Mouse (Mus musculus): ENCODE data around the gene Zfp385c. TPM values are rescaled to one million over a fixed set of nuclear protein-coding genes. Genes with fewer than 3 reads are reported as not detected.

Zfp385c gene
- 0.43 TPM in 1 of 2 replicates, not detected in the other for total RNA-seq (2021)
- long read RNA-seq: 0 reads

- DNase-seq: no peak
These were observed at the start of gene Zfp385c for GRCm38 (mm10) chr11:100692164-100692616. Zfp385c (minus strand) TSS chr11:100692455.

DNA sequence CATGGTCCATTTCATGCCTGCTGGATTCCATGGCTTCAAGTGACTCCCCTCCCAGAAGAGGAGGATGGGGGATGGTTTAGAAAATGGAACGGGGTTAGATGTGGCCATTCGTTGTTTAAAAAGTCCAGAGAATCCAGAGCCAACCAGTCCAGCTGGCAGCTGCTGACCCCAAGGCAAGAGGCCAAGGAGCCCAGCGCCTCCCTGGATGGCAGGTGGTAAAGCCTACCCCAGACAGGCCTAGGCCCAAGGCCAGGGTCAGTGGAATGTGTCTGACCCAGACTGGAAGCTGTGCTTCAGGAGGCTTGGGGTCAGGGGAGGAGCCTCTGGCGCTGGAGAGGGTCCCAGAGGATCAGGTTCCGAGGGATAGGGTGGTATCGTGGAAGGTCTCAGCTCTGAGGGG is 49.1 kb upstream of the Zfp385c start:
- peak; percentile 37 for DNase-seq

GRCm38 (mm10) chr11:100738749-100739148 is 46.5 kb upstream of the Zfp385c start:
- no peak for DNase-seq

DNA sequence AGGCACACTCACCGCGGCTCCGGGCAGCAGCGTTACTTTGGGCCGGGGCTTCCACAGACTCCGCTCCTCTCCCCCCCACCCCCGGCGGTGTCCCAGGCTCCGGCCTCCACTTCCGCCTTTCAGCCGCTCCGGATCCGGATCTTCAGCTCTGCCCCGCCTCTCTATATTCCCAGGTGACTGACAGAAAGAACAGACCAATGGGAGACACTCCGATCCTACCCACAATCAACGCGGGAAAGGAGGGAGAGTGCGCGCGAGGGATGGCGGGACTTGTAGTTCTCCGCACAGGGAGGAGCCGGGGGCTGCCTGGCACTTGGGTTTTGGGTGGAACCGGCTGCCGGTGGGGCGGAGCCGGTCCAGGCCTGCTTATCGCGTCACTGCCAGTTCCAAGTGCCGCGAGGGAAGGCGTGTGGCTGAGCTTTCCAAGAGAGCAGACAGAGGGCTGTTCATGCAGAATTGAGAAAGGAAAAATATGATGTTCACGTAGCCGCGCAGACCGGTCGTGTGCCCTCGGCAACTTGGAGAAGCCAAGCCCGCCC is 45.9 kb upstream of the Zfp385c start, which contains the start of gene Rab5c:
Gene Rab5c, minus strand, starts transcription at position 150 of the 539 bp plus-strand sequence.
- DNase-seq: peak; percentile 96

DNA sequence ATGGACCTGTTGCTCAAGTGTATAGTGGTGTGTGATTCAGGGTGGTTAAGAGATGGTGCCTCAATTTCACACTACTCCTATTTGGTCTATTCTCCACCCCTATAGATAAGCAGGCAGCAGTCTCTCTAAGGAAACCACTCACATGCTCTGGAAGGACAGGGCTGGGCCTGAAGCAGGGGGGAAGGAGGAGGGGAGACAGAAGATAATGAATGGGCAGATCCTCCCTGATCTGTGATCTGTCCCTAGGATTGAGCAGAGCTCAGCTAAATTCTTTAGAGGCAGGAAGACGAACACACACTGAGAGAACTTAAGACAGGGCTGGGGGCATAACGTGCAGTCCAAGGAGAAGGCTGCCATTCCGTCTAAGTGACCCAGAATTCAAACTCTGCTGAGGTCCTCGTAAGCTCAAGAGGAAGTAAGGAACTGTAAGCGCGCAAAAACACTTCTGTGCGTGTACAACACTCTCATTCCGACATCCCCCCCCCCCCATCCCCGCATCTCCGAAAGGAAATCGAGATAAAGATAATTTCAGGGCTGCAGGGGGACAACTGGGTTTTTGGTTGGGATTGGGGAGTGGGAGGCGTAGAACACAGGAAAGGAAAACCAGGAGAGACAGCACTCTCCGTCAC is 45.0 kb upstream of the Zfp385c start:
- DNase-seq: no peak

DNA sequence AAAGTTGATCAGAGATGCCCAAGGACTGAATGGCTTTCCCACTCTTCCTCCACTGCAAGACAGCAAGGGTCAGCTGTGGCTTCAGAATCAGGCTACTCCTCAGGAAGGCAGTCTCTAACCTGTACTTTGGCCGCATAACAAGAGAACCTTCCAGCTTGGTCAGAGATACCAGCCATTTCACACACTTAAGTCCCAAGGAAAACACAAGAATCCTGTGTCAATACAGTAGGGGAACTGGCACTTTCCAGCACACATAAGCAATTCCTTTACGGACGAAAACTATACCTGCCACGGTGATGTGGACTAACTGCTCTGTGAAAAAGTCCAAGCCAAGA is 44.5 kb upstream of the Zfp385c start:
- no peak for DNase-seq

- no peak for DNase-seq
These were observed 43.9 kb upstream of the Zfp385c start for GRCm38 (mm10) chr11:100735954-100736745.

DNA sequence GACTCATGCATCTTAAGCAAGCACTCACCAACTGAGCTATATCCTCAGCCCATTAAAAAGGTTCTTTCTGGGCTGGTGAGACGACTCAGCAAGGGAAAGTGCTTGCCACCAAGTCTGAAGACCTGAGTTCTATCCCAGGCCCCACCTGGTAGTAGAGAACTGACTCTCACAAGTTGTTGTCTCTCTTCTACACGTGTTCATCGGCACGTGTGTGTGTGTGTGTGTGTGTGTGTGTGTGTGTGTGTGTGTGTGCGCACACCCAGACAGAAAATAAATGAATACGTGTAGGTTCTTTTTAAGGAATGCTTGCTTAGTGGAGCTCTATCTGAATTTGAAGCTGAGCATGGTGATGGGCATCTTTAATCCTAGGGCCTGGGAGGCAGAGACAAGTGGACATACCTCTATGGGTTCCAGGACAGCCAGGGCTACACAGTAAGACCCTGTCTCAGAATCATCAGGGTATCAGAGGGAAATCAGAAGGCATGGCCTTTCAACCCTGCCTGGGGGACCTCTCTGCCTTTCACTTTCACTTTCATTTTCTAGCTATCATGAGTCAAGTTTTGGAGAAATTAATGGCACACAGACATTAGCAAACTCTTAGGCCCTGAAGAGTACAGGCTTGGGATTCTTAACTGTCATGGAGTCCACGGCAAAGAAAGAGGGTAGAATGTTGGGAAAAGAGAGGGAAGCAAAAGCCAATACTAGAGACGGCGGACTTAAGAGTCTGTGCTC is 43.0 kb upstream of the Zfp385c start:
- DNase-seq: no peak

- no peak for DNase-seq
These were observed 38.4 kb upstream of the Zfp385c start for GRCm38 (mm10) chr11:100730477-100731205.

- DNase-seq: no peak
These were observed 37.7 kb upstream of the Zfp385c start for GRCm38 (mm10) chr11:100729976-100730375.

DNA sequence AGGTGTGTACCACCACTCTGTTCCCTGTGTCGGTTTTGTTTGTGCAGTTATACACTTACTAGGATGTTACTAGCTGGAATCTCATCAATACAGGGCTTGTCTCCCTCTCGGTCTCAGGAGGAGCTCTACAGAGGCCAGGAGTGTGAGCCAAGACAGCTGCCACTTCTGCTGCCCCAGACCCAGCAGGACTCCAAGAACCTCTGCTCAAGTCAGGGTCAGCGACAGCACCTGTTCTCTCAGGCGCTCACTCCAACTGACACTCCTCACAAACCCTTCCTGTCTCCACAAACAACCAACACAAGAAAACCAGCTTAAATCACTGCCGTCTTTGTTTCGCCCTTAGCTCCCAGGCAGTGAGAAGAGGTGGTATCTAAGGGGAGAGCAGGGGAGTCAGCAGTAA is 36.3 kb upstream of the Zfp385c start:
- DNase-seq: no peak

GRCm38 (mm10) chr11:100727201-100727600 is 34.9 kb upstream of the Zfp385c start:
- no peak for DNase-seq

- DNase-seq: no peak
These were observed 32.8 kb upstream of the Zfp385c start for GRCm38 (mm10) chr11:100724919-100725512.

DNA sequence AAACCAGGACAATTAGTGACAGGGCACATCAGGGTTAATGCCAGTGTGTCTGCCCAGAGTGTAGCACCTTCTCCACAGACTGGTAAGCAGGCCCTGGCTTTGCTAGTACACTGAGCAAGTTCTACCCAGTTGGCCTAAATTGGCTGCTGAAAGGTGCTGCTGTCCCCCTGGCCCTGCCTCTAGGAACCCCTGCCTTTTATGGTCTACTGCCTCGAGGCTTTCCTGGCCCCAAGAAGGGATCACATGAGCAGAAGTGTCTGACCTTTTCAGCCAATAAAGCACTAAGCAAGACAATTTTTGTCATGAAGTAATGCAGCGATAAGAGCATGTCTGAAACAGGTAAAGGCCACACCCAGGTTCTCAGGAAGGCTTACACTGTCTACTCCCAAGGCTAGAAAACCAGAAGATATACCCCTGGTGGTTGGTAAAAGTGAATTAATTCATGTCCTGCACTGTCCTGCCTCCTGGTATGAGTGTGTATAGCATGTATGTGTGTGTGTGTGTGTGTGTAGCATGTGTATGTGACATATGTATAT is 30.3 kb upstream of the Zfp385c start:
- DNase-seq: no peak

DNA sequence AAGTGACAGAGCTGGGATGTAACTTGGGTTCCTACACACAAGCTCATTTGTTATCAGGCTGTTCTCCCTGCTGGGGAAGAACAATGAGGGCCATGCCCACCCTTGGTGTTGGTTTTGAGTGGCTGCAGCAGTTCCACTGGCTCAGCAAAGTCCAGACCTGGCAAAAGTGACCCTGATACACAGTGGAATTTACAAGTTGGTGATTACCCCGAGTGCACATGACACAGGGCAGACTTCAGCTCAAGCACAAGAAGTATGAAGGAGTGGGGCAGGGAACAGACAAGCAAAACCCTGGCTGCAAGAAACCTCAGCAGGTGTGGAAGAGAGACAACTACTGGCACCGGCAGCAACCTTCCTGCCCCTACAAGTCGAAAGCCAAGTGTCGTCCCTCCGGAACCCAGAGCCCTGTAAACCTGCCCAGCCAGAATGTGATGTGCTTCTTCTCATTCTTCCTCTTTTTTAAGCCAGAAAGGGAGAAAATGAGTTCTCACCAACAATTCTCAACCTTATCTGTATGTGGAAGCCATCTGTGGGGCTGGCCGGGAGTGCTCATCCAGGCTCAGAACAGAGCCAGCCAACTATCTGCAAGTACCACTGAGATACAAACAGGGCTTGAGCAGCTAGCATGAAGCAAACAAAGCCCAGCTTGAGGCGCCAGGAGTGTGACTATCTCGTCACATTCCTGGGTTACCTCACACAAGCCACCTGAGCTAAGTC is 29.7 kb upstream of the Zfp385c start:
- no peak for DNase-seq

DNA sequence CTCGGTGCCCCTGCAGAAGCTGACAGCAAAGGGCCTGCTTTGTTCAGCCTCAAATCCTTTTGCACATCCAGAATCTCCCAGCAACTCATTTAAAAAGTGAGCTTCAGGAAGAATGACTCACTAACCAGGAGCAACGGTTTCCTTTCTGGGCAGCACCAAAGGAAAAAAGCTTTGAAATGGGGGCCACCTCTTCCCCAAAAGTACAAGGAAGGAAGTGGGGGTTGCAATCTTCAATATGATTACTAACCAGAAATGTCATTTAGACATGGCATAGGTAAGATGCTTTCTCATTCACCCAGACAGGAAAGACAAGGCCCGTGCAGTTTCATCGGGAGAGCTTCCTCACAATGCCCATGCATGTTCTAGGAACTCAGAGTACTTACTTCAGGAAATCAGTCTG is 29.0 kb upstream of the Zfp385c start:
- no peak for DNase-seq

GRCm38 (mm10) chr11:100720345-100720744 is 28.1 kb upstream of the Zfp385c start:
- DNase-seq: no peak

DNA sequence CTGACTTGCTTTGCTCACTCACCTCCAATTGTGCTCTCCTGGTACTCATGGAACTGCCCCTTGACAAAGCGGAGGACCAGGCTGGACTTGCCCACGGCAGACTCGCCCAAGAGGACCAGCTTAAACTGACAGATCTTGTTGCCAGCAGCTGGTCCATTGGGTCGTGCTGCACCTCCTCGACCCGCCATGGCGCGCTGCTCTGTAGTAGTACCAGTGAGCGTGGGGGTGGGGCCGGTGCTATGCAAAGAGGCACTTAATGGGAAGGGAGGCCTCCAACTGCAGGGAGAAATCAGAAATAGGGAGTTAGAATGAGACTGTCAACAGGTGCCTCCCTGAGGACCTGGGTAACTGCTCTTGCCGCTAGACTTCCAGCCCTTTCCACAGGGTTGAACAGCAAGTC is 27.6 kb upstream of the Zfp385c start:
- no peak for DNase-seq

- DNase-seq: no peak
These were observed 27.1 kb upstream of the Zfp385c start for GRCm38 (mm10) chr11:100719312-100719711.

GRCm38 (mm10) chr11:100718866-100719265 is 26.6 kb upstream of the Zfp385c start:
- no peak for DNase-seq

- DNase-seq: no peak
These were observed 26.2 kb upstream of the Zfp385c start for GRCm38 (mm10) chr11:100718462-100718861.

All from adrenal gland, postnatal 25 days (tissue).